ENCODE assay signal across 8 mouse cellular contexts in the genomic region with DNA sequence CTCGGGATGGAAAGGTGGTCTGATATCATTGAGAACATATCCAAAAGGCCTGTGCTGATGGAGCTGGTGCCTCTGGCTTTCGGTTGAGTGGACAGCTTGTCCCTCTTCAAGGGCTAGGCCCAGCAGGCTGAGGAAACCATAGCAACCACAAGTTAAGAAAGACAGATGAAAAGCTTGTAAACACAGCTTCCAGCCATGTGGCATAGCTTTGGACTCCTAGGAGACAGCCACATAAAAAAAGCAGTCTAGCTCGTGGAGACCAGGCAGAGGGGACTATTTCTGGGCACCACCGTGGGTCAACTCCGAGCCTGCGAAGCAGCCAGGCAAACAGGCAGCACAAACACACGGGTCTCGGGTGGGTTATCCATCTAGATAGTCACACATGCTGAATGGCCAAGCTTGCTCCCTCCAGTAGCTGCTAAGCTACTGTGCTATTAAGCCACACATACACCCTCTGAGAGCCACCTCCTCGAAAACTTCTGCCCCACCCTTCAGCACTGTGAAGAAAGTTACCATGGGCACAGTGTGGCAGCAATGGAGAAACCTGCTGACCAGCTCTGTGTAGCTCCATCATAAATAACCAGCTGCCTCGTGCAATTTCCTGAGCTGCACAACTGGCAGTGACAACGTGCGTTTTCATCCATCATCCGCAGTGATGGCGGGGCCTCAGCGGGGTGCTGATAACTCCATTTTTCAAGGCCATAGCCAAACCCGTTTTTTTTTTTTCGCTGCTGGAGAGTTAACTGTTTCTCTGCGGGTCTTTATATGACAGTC. TPM values are rescaled to one million over a fixed set of nuclear protein-coding genes. Genes with fewer than 3 reads are reported as not detected.
DNase-seq lines count a peak whose midpoint lies in the region; ATAC-seq lines count a peak whose summit lies in the region.

No protein-coding gene starts in this region.

- no peak for DNase-seq in heart, adult 18-20 months
- DNase-seq in brain, adult 2 months (ENCODE audit: low read depth, low spot score), result peak; percentile 78
- peak; percentile 22 to 52 for DNase-seq in frontal cortex, postnatal 14 days (ENCODE audit: low spot score in 2 of 2)
- DNase-seq in left cerebral cortex, postnatal 25 days (ENCODE audit: low spot score in 2 of 2), result peak; percentile 62 to 77
- DNase-seq in urinary bladder, adult 18-20 months (ENCODE audit: low spot score in 2 of 2), result no peak
- no peak for DNase-seq in thymus, postnatal 4 days

- intact Hi-C loops in left cerebral cortex, postnatal 25 days (cut with DNase I), result no loop called here

- peak overlapping the region; percentile 22; the same call in 1 of the 2 replicates for H3K27ac ChIP-seq in heart, embryonic 11.5 days (ENCODE audit: low read depth, low read length)
- peak overlapping the region; percentile 64 for H3K27ac ChIP-seq in neural tube, embryonic 12.5 days

- no peaks in the 10 kb centered on the region for H3K27me3 ChIP-seq in heart, embryonic 11.5 days (ENCODE audit: control insufficient read depth, insufficient read depth, low read length)
- H3K27me3 ChIP-seq in neural tube, embryonic 12.5 days (replicated peaks), result no peaks in the 10 kb centered on the region

- no peak overlapping the region; the same call in 1 of the 2 replicates for H3K4me2 ChIP-seq in heart, embryonic 11.5 days
- peak overlapping the region; percentile 51 for H3K4me2 ChIP-seq in neural tube, embryonic 12.5 days (replicated peaks)

- 38% methylated on average over 18 of the region's 18 CpGs for WGBS in heart, embryonic 11.5 days (ENCODE audit: insufficient replicate concordance)
- WGBS in neural tube, embryonic 12.5 days, result 7% methylated on average over 18 of the region's 18 CpGs

- H3K4me3 ChIP-seq in heart, embryonic 11.5 days (ENCODE audit: low read depth, low read length), result no peak overlapping the region
- no peak overlapping the region for H3K4me3 ChIP-seq in neural tube, embryonic 12.5 days

- H3K36me3 ChIP-seq in heart, embryonic 11.5 days (ENCODE audit: control insufficient read depth, insufficient read depth, low read length), result no peaks in the 10 kb centered on the region
- no peaks in the 10 kb centered on the region for H3K36me3 ChIP-seq in neural tube, embryonic 12.5 days

- H3K4me1 ChIP-seq in heart, embryonic 11.5 days (ENCODE audit: control insufficient read depth, insufficient read depth, low read length), result peaks cover 12% of the 10 kb centered on the region
- H3K4me1 ChIP-seq in neural tube, embryonic 12.5 days, result peaks cover 45% of the 10 kb centered on the region

- no peaks in the 10 kb centered on the region for H3K9me3 ChIP-seq in heart, embryonic 11.5 days (replicated peaks; ENCODE audit: control insufficient read depth, low read length)
- H3K9me3 ChIP-seq in neural tube, embryonic 12.5 days, result no peaks in the 10 kb centered on the region

- H3K9ac ChIP-seq in heart, embryonic 11.5 days (ENCODE audit: low read depth, low read length), result no peak overlapping the region
- no peak overlapping the region for H3K9ac ChIP-seq in neural tube, embryonic 12.5 days

- peak; percentile 24; the same call in 1 of the 2 replicates for ATAC-seq in heart, embryonic 11.5 days (replicated peaks; ENCODE audit: insufficient number of reproducible peaks, low FRiP score, low TSS enrichment)
- peak; percentile 90 for ATAC-seq in neural tube, embryonic 12.5 days (ENCODE audit: low FRiP score, low read depth)

RNA-seq across cellular contexts. Expression of a gene that starts 26.0 kb away (rescaled TPM):
- 0.77 and 1.2 TPM in 2 replicates for polyA plus RNA-seq in heart, embryonic 11.5 days (2014; fragmentation: Nextera tagmentation; extraction: Ambion mirVana)
- 1 to 10 TPM in 1 of 2 experiments, under 1 TPM in 1; 0.69 to 1.1 TPM for total RNA-seq in heart, adult 18-20 months (2021)
- total RNA-seq in left cerebral cortex, postnatal 25 days (2021), result 100 to 1,000 TPM; 204 to 206 TPM
- polyA plus RNA-seq in neural tube, embryonic 12.5 days (2016; fragmentation: Nextera tagmentation; extraction: Ambion mirVana), result 37.0 and 39.3 TPM in 2 replicates

Comparison
In these comparisons a context has a peak if more than half of its experiments do, and no peak if none do; other contexts are left out.
1. DNase-seq: peak in brain, adult 2 months (single experiment), frontal cortex, postnatal 14 days (2 of 2) and left cerebral cortex, postnatal 25 days (2 of 2); none in heart, adult 18-20 months (0 of 2), urinary bladder, adult 18-20 months (0 of 2) and thymus, postnatal 4 days (single experiment).
2. RNA of a gene that starts 26.0 kb away (total RNA-seq): 204 to 206 TPM in left cerebral cortex, postnatal 25 days; 0.69 to 1.1 TPM in heart, adult 18-20 months; every median in the first group is over 10 times any median in the second.